Mouse (Mus musculus) adrenal gland, postnatal 14 days (tissue): ENCODE results near the gene Tnpo1. TPM values are rescaled to one million over a fixed set of nuclear protein-coding genes. Genes with fewer than 3 reads are reported as not detected.

ENCODE experiments used
- DNase-seq: peaks from one replicate; pipeline ENCODE4 v3.0.0; 2021; ENCODE audit warnings: mixed read lengths
- long read RNA-seq, 2 experiments: library from polyadenylated mRNA; stranded (forward); transcript quantifications; one replicate each; pipeline ENCODE4 v2.0.0; 2021
- total RNA-seq: library from RNA; stranded (reverse); gene quantifications from 2 replicates; pipeline ENCODE4 v1.2.3, GENCODE M21; 2021

The Tnpo1 gene
- total RNA-seq, result 112 and 119 TPM in 2 replicates
- long read RNA-seq, experiment 1, partial matches to known transcripts, result 0 of 10 reads
- long read RNA-seq, experiment 1, other reads (novel, unspliced or antisense), result 10 of 10 reads
- long read RNA-seq, experiment 2, partial matches to known transcripts, result 1 of 9 reads
- long read RNA-seq, experiment 2, other reads (novel, unspliced or antisense), result 8 of 9 reads

- peak; percentile 97 for DNase-seq
Observed at GRCm38 (mm10) chr13:98926213-98926957, at the start of gene Tnpo1. Gene Tnpo1, minus strand, starts transcription at chr13:98926384.

GRCm38 (mm10) chr13:98972090-98972489, 45.9 kb upstream of the Tnpo1 start:
- no peak for DNase-seq

GRCm38 (mm10) chr13:98971641-98972040, 45.5 kb upstream of the Tnpo1 start:
- no peak for DNase-seq

- no peak for DNase-seq
Observed at GRCm38 (mm10) chr13:98968517-98968916, 42.3 kb upstream of the Tnpo1 start.

GRCm38 (mm10) chr13:98967942-98968341, 41.8 kb upstream of the Tnpo1 start:
- DNase-seq, result no peak

GRCm38 (mm10) chr13:98966583-98966982, 40.4 kb upstream of the Tnpo1 start:
- DNase-seq, result no peak

GRCm38 (mm10) chr13:98963612-98964011, 37.4 kb upstream of the Tnpo1 start:
- no peak for DNase-seq

- no peak for DNase-seq
Observed at GRCm38 (mm10) chr13:98958177-98958576, 32.0 kb upstream of the Tnpo1 start.

- DNase-seq, result no peak
Observed at GRCm38 (mm10) chr13:98956209-98956608, 30.0 kb upstream of the Tnpo1 start.

GRCm38 (mm10) chr13:98955676-98956075, 29.5 kb upstream of the Tnpo1 start:
- DNase-seq, result no peak

GRCm38 (mm10) chr13:98955226-98955625, 29.0 kb upstream of the Tnpo1 start:
- peak; percentile 51 for DNase-seq

GRCm38 (mm10) chr13:98953830-98954229, 27.6 kb upstream of the Tnpo1 start:
- no peak for DNase-seq

- DNase-seq, result no peak
Observed at GRCm38 (mm10) chr13:98951951-98952350, 25.8 kb upstream of the Tnpo1 start.

GRCm38 (mm10) chr13:98948146-98948545, 22.0 kb upstream of the Tnpo1 start:
- no peak for DNase-seq

- no peak for DNase-seq
Observed at GRCm38 (mm10) chr13:98946434-98946833, 20.2 kb upstream of the Tnpo1 start.

GRCm38 (mm10) chr13:98945908-98946307, 19.7 kb upstream of the Tnpo1 start:
- DNase-seq, result no peak

- DNase-seq, result no peak
Observed at GRCm38 (mm10) chr13:98945381-98945780, 19.2 kb upstream of the Tnpo1 start.

- peak; percentile 57 for DNase-seq
Observed at GRCm38 (mm10) chr13:98944620-98945081, 18.5 kb upstream of the Tnpo1 start.

GRCm38 (mm10) chr13:98942360-98942759, 16.2 kb upstream of the Tnpo1 start:
- no peak for DNase-seq

- DNase-seq, result no peak
Observed at GRCm38 (mm10) chr13:98941829-98942343, 15.7 kb upstream of the Tnpo1 start.

GRCm38 (mm10) chr13:98937108-98937507, 10.9 kb upstream of the Tnpo1 start:
- no peak for DNase-seq

GRCm38 (mm10) chr13:98928908-98929307, 2.7 kb upstream of the Tnpo1 start:
- DNase-seq, result no peak

- no peak for DNase-seq
Observed at GRCm38 (mm10) chr13:98926958-98927242, 716 bp upstream of the Tnpo1 start.
